Mouse (Mus musculus) megakaryocyte, embryonic 14.5 days (primary cell): ENCODE measurements around the gene Dpp8.

Source experiments
- FLI1 ChIP-seq: IDR thresholded peaks from 2 replicates; pipeline ENCODE4 v1.6.1; 2012; ENCODE audit warnings: low read length, inconsistent platforms, mixed read lengths
- GATA1 ChIP-seq: IDR thresholded peaks from 3 replicates; pipeline ENCODE4 v1.6.1; 2012; ENCODE audit warnings: mixed read lengths, low read length, inconsistent platforms, borderline replicate concordance

GRCm38 (mm10) chr9:64985037-64985794 is 47.0 kb upstream of the Dpp8 start:
- no peak for TF ChIP-seq FLI1
- TF ChIP-seq GATA1, result no peak
